Mouse (Mus musculus) G1E (cell line): Measurements from ENCODE around the gene Mgat2. TPM values are rescaled to one million over a fixed set of nuclear protein-coding genes. Genes with fewer than 3 reads are reported as not detected.

Source experiments
- ATAC-seq: 2 replicates; pipeline ENCODE4 v1.8.0; 2016; ENCODE audit warnings: mild to moderate bottlenecking; ENCODE audit not compliant: insufficient number of reproducible peaks, poor library complexity, low FRiP score, severe bottlenecking; ENCODE audit errors: extremely low read depth
- DNase-seq: peaks from one replicate; pipeline ENCODE4 v3.0.0; 2012; ENCODE audit warnings: low spot score
- H3K27me3 ChIP-seq: 2 replicates; pipeline ENCODE4 v1.6.1; 2012; ENCODE audit warnings: mild to moderate bottlenecking, low read length, inconsistent platforms; ENCODE audit not compliant: insufficient read depth
- H3K36me3 ChIP-seq: replicated peaks from 2 replicates; pipeline ENCODE3; 2012; ENCODE audit warnings: mild to moderate bottlenecking, inconsistent platforms
- H3K4me1 ChIP-seq: 2 replicates; pipeline ENCODE4 v1.6.1; 2012; ENCODE audit warnings: low read depth, low read length, inconsistent platforms, mixed read lengths; ENCODE audit not compliant: insufficient read depth
- H3K4me3 ChIP-seq: 2 replicates; pipeline ENCODE4 v1.5.1; 2012; ENCODE audit warnings: low read depth, mild to moderate bottlenecking, inconsistent platforms, low read length, moderate library complexity, mixed read lengths
- H3K9me3 ChIP-seq: replicated peaks from 2 replicates; pipeline ENCODE4 v1.6.1; 2012; ENCODE audit warnings: inconsistent platforms
- CTCF ChIP-seq: IDR thresholded peaks from 2 replicates; pipeline ENCODE4 v1.5.1; 2012; ENCODE audit warnings: low read depth, low read length, inconsistent platforms, mixed read lengths
- GATA1 ChIP-seq: IDR thresholded peaks from 2 replicates; pipeline ENCODE4 v1.6.1; 2012; ENCODE audit warnings: borderline replicate concordance, low read length, inconsistent platforms, mixed read lengths
- GATA2 ChIP-seq: IDR thresholded peaks from 2 replicates; pipeline ENCODE4 v1.6.1; 2012; ENCODE audit warnings: low read depth, low read length, inconsistent platforms, borderline replicate concordance
- POLR2AphosphoS5 ChIP-seq: IDR thresholded peaks from 2 replicates; pipeline ENCODE4 v1.6.1; 2012; ENCODE audit warnings: low read depth, low read length, inconsistent platforms; ENCODE audit not compliant: insufficient replicate concordance
- TAL1 ChIP-seq: conservative IDR thresholded peaks from 2 replicates; pipeline ENCODE4 v1.6.1; 2012; ENCODE audit warnings: low read depth, low read length, inconsistent platforms, mixed read lengths
- polyA plus RNA-seq: library from polyadenylated mRNA; stranded (reverse); fragments of >175 nt; gene quantifications from 2 replicates; pipeline ENCODE4 v1.2.3, GENCODE M21; 2012
- total RNA-seq, 2 experiments: library from RNA; stranded (forward) in 1 of 2; stranded (reverse) in 1 of 2; fragments of 200-1000 nt in 1 of 2; fragments of >200 nt in 1 of 2; fragmentation: Nextera tagmentation in 1 of 2; gene quantifications; 2 replicates each; pipeline ENCODE4 v1.2.3; 2014 to 2017

The Mgat2 gene
- total and polyA plus RNA-seq, 3 experiments: 50.7 to 118 (median 112) TPM

- peaks cover 47% of the 10 kb centered on the region for H3K4me1 ChIP-seq
- no peak for ATAC-seq
Measured at GRCm38 (mm10) chr12:69190074-69190473, 6.1 kb downstream of the Mgat2 start.

GRCm38 (mm10) chr12:69190522-69190921 is 6.6 kb downstream of the Mgat2 start:
- no peak for ATAC-seq
- Histone ChIP-seq H3K9me3 (no peaks in the 10 kb centered on the region), H3K27me3 (no peaks in the 10 kb centered on the region), H3K4me3 (no peak overlapping the region), H3K4me1 (peaks cover 42% of the 10 kb centered on the region), H3K36me3 (peaks cover 65% of the 10 kb centered on the region)
- no peak for DNase-seq
- no peak for TF ChIP-seq TAL1
- no peak for TF ChIP-seq GATA2
- TF ChIP-seq POLR2AphosphoS5: no peak
- no peak for TF ChIP-seq GATA1
- no peak for TF ChIP-seq CTCF

More at GRCm38 (mm10) chr12:69190074-69190473, 6.1 kb downstream of the Mgat2 start:
- Histone ChIP-seq H3K9me3 (no peaks in the 10 kb centered on the region), H3K27me3 (no peaks in the 10 kb centered on the region), H3K4me3 (no peak overlapping the region), H3K36me3 (peaks cover 70% of the 10 kb centered on the region)
- TF ChIP-seq CTCF: no peak
- TF ChIP-seq TAL1: no peak
- TF ChIP-seq GATA1: no peak
- no peak for TF ChIP-seq GATA2
- no peak for TF ChIP-seq POLR2AphosphoS5
- no peak for DNase-seq

GRCm38 (mm10) chr12:69191396-69191795 is 7.4 kb downstream of the Mgat2 start:
- ATAC-seq (no peak), DNase-seq (no peak)
- H3K36me3 ChIP-seq: peaks cover 64% of the 10 kb centered on the region
- TF ChIP-seq GATA1 (no peak), TAL1 (no peak), GATA2 (no peak), CTCF (no peak), POLR2AphosphoS5 (no peak)
- H3K4me1 ChIP-seq: peaks cover 38% of the 10 kb centered on the region
- no peak overlapping the region for H3K4me3 ChIP-seq
- H3K27me3 ChIP-seq: no peaks in the 10 kb centered on the region
- no peaks in the 10 kb centered on the region for H3K9me3 ChIP-seq

GRCm38 (mm10) chr12:69192637-69193036 is 8.7 kb downstream of the Mgat2 start:
- peaks cover 55% of the 10 kb centered on the region for H3K36me3 ChIP-seq
- ATAC-seq: no peak
- TF ChIP-seq GATA1 (no peak), CTCF (no peak)
- peaks cover 29% of the 10 kb centered on the region for H3K4me1 ChIP-seq
- no peak for DNase-seq
- H3K9me3 ChIP-seq: no peaks in the 10 kb centered on the region
- H3K4me3 ChIP-seq: no peak overlapping the region
- no peaks in the 10 kb centered on the region for H3K27me3 ChIP-seq

- no peak for TF ChIP-seq POLR2AphosphoS5
- no peak for TF ChIP-seq GATA1
- TF ChIP-seq CTCF: no peak
- no peak for TF ChIP-seq TAL1
- no peak for TF ChIP-seq GATA2
- H3K4me1 ChIP-seq: peaks cover 46% of the 10 kb centered on the region
- H3K36me3 ChIP-seq: peaks cover 54% of the 10 kb centered on the region
- ATAC-seq (peak; percentile 50), DNase-seq (peak; percentile 81)
- H3K9me3 ChIP-seq: no peaks in the 10 kb centered on the region
- H3K4me3 ChIP-seq: peak within 1 kb of the TSS; percentile 100
- H3K27me3 ChIP-seq: no peaks in the 10 kb centered on the region
Measured at GRCm38 (mm10) chr12:69196444-69197377, 12.8 kb downstream of the Mgat2 start, which contains the start of gene Gm49383. Gm49383 (minus strand) TSS chr12:69197104.

GRCm38 (mm10) chr12:69197378-69198163 is 13.6 kb downstream of the Mgat2 start:
- no peaks in the 10 kb centered on the region for H3K27me3 ChIP-seq
- TF ChIP-seq POLR2AphosphoS5 (0 out of 2 replicates have a peak, but pooled peaks have one; percentile 20), CTCF (no peak)
- no peaks in the 10 kb centered on the region for H3K9me3 ChIP-seq
- peak overlapping the region; percentile 100 for H3K4me3 ChIP-seq
- peak; percentile 62 for DNase-seq
- H3K36me3 ChIP-seq: peaks cover 54% of the 10 kb centered on the region
- H3K4me1 ChIP-seq: peaks cover 43% of the 10 kb centered on the region
- ATAC-seq: peak; percentile 25
